Mouse (Mus musculus) midbrain, embryonic 14.5 days (tissue): ENCODE measurements at regions not wholly inside any gene's neighbourhood (a gene's known extent, or its start where the extent isn't known, plus 50 kb on each side); places are given as distances from the start of the nearest gene placed in this dataset.

Experiments
- ATAC-seq: fragments of 200-750 bp; cut with Nextera tagmentation; 2 replicates; pipeline ENCODE4 v1.8.0; 2017; ENCODE audit warnings: moderate number of reproducible peaks, moderate library complexity; ENCODE audit not compliant: low FRiP score, low TSS enrichment
- DNase-seq: peaks from one replicate; pipeline ENCODE4 v3.0.0-alpha.2; 2015
- H3K27ac ChIP-seq: fragments of 300-500 bp; sonication (generic); replicated peaks from 2 replicates; pipeline ENCODE4 v1.5.1; 2014; ENCODE audit warnings: mild to moderate bottlenecking, low read depth, low read length, moderate library complexity
- H3K27me3 ChIP-seq: fragments of 300-500 bp; sonication (generic); 2 replicates; pipeline ENCODE4 v1.6.1; 2014; ENCODE audit warnings: low read length, control low read depth, mixed read lengths; ENCODE audit not compliant: control insufficient read depth, insufficient read depth
- H3K36me3 ChIP-seq: fragments of 300-500 bp; sonication (generic); 2 replicates; pipeline ENCODE4 v1.6.1; 2014; ENCODE audit warnings: low read length, control low read depth; ENCODE audit not compliant: control insufficient read depth, insufficient read depth
- H3K4me1 ChIP-seq: fragments of 300-500 bp; sonication (generic); 2 replicates; pipeline ENCODE4 v1.6.1; 2014; ENCODE audit warnings: mild to moderate bottlenecking, antibody characterized with exemption, low read length, control low read depth; ENCODE audit not compliant: control insufficient read depth, insufficient read depth
- H3K4me2 ChIP-seq: fragments of 300-500 bp; sonication (generic); 2 replicates; pipeline ENCODE4 v1.6.1; 2014; ENCODE audit warnings: mild to moderate bottlenecking, low read length, moderate library complexity
- H3K4me3 ChIP-seq: fragments of 300-500 bp; sonication (generic); replicated peaks from 2 replicates; pipeline ENCODE4 v1.5.1; 2014; ENCODE audit warnings: low read depth, low read length
- H3K9ac ChIP-seq: fragments of 300-500 bp; sonication (generic); replicated peaks from 2 replicates; pipeline ENCODE4 v1.6.1; 2014; ENCODE audit warnings: mild to moderate bottlenecking, low read length, moderate library complexity
- H3K9me3 ChIP-seq: fragments of 300-500 bp; sonication (generic); 2 replicates; pipeline ENCODE4 v1.6.1; 2016; ENCODE audit warnings: low read length, control low read depth, mixed read lengths; ENCODE audit not compliant: control insufficient read depth
- WGBS: fragments of 180-500 bp; shearing (Covaris S2); extraction: QIAGEN DNeasy Blood & Tissue Kit; methylation state at CpG from one replicate; pipeline ENCODE4 v1.1.7; 2014; 5-methylcytosine and 5-hydroxymethylcytosine counted together

DNA sequence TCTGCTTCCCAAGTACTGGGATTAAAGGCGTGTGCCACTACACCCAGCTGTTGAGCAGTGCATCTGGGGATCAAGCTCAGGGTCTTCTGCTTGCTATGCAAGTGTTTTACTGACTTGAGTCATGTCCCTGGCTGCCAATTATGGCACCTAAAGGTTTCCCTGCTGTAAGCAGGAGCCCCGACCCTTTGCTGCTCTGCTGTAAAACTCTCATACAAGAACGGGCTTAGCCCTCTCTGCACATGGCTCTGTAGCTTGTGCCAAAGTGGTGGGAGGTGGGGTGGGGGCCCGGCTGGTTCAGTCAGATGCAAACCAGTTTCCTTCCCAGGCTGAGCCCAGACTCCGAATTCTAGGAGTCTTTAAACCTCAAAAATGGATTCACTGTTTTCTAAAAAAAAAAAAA lies 281.6 kb upstream of the Tbx3 start:
- 54% methylated on average over 5 of the region's 5 CpGs for WGBS
- H3K4me3 ChIP-seq, result no peak overlapping the region
- H3K27me3 ChIP-seq, result no peaks in the 10 kb centered on the region
- no peaks in the 10 kb centered on the region for H3K4me1 ChIP-seq
- H3K9me3 ChIP-seq, result no peaks in the 10 kb centered on the region
- ATAC-seq, result no peak
- no peak overlapping the region for H3K9ac ChIP-seq
- no peak overlapping the region for H3K27ac ChIP-seq
- H3K4me2 ChIP-seq, result no peak overlapping the region
- H3K36me3 ChIP-seq, result no peaks in the 10 kb centered on the region
- peak; percentile 28 for DNase-seq

DNA sequence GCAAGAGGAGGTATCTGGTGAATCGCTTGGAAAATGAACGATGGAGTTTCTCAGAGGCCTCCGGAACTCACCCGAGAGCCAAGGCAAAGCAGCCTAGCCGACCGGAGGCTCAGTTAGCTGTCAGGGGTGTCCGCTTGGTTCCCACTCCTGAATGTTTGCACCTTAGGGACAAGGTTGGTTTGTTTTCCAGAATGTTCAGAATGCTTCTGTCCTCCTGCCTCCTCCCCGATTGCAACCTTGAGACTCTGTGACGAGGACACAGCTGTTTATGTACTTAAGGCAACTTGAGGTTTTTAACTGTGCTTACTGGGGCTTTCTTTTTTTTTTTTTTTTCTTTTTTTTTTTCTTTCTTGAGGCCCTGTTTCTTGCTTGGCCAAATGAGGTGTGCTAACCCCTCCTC lies 281.1 kb upstream of the Tbx3 start:
- Histone ChIP-seq H3K9me3 (no peaks in the 10 kb centered on the region), H3K4me3 (no peak overlapping the region), H3K9ac (no peak overlapping the region), H3K4me1 (no peaks in the 10 kb centered on the region), H3K27ac (no peak overlapping the region), H3K36me3 (no peaks in the 10 kb centered on the region), H3K4me2 (no peak overlapping the region), H3K27me3 (no peaks in the 10 kb centered on the region)
- 80% methylated on average over 9 of the region's 9 CpGs for WGBS
- ATAC-seq (no peak), DNase-seq (no peak)

DNA sequence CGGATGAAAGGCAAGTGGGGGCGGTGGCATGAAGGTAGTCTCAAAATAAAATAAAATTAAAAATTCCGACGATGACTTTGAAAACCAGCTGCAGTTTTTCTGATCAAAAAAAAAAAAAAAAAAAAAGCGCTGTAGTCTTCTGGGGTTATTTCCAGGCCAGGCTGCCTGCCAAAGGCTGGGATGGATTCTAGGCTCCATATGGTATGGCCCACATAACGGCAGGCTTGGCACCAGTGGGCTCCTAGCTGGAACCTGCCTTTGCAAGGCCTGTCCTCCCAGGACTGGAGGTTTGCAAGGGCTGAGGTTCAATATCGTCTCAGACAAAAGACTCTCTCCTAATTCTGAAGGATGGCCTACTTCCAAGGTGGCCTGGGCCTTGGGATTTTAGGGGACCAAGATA lies 280.6 kb upstream of the Tbx3 start:
- DNase-seq, result peak; percentile 22
- no peak for ATAC-seq
- no peaks in the 10 kb centered on the region for H3K9me3 ChIP-seq
- H3K27ac ChIP-seq, result no peak overlapping the region
- H3K4me2 ChIP-seq, result no peak overlapping the region
- 88% methylated on average over 7 of the region's 7 CpGs for WGBS
- no peaks in the 10 kb centered on the region for H3K4me1 ChIP-seq
- no peak overlapping the region for H3K4me3 ChIP-seq
- no peak overlapping the region for H3K9ac ChIP-seq
- H3K27me3 ChIP-seq, result no peaks in the 10 kb centered on the region
- no peaks in the 10 kb centered on the region for H3K36me3 ChIP-seq

DNA sequence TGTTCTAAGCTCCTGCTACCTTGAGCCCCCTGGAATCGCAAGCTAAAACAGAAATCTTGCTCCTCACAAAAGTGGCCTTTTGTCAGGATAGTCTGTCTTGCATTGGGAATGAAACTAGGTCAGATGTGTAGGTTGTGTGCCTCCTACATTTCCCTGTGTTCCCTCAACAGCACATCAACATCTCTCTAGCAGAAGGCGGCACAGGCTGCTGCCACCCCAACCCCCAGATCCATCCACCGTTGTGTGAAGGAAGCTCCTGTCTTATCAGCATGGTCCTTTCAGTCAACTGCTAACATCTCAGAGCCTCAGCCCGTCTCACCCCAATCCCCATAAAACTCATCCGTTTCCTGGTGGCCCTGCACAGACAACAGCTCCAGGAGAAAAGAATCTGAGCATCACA lies 272.0 kb upstream of the Tbx3 start:
- 93% methylated on average over 5 of the region's 5 CpGs for WGBS
- no peaks in the 10 kb centered on the region for H3K36me3 ChIP-seq
- no peak overlapping the region for H3K27ac ChIP-seq
- H3K4me3 ChIP-seq, result no peak overlapping the region
- H3K4me1 ChIP-seq, result no peaks in the 10 kb centered on the region
- DNase-seq, result no peak
- no peaks in the 10 kb centered on the region for H3K27me3 ChIP-seq
- no peak overlapping the region for H3K4me2 ChIP-seq
- H3K9me3 ChIP-seq, result no peaks in the 10 kb centered on the region
- H3K9ac ChIP-seq, result no peak overlapping the region
- ATAC-seq, result no peak

DNA sequence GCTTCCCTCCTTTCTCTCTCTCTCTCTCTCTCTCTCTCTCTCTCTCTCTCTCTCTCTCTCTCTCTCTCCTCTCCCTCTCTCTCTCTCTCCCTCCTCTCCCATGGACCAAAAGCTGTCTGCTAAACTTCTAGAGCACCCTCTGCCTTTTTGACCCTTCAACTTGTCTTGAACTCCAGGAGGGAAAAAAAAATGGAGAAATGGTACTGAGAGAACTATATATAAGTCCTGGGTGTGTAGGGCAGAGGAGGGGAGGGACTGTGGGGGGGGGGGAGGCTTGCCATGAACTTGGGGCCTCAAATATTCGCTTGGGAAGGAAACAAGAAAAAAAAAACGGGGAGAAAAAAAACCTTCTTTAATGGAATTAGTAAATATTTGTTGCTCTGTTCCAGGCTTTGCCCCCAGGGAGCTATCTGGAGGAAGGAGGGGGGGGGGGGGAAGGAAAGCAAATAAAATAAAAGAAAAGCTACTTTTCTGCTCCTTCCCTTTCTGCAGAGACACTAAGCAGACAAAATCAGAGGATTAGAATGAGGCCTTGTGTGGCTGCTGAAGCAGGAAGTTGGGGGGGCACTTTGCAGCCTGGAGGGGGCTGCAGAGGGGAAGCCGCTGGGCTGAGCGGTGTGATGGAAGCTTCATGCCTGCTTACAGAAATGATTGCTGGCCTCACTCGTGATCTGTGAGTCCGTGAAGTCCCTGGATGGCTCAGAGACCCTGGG lies 270.1 kb upstream of the Tbx3 start:
- DNase-seq, result peak; percentile 45
- Histone ChIP-seq H3K36me3 (no peaks in the 10 kb centered on the region), H3K4me3 (no peak overlapping the region), H3K4me1 (no peaks in the 10 kb centered on the region), H3K9ac (peak overlapping the region; percentile 14; the same call in 1 of the 2 replicates), H3K4me2 (no peak overlapping the region), H3K9me3 (no peaks in the 10 kb centered on the region), H3K27me3 (no peaks in the 10 kb centered on the region), H3K27ac (no peak overlapping the region)
- ATAC-seq, result no peak
- 11% methylated on average over 6 of the region's 6 CpGs for WGBS

DNA sequence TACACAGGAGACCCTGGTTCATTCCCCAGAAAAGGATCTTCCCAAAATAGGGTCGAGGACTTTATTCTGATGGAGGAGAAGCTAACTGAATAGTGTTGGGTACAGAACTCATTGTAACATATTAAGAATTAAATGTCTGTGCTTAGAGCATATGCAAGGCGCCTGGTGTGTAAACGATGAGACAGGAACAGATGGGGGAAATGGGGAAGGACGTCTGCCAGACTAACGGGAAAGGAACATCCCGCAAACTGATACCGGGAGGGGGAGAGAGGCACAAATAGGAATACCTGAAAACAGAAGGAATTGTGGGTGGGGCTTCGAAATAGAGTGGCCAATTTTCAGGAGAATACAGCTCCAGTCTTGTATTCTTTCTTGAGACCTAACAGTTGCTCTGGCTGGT lies 268.6 kb upstream of the Tbx3 start:
- Histone ChIP-seq H3K4me1 (no peaks in the 10 kb centered on the region), H3K9ac (no peak overlapping the region), H3K36me3 (no peaks in the 10 kb centered on the region), H3K4me2 (no peak overlapping the region), H3K4me3 (no peak overlapping the region), H3K27ac (no peak overlapping the region), H3K9me3 (no peaks in the 10 kb centered on the region), H3K27me3 (no peaks in the 10 kb centered on the region)
- 92% methylated on average over 8 of the region's 8 CpGs for WGBS
- DNase-seq (no peak), ATAC-seq (no peak)

DNA sequence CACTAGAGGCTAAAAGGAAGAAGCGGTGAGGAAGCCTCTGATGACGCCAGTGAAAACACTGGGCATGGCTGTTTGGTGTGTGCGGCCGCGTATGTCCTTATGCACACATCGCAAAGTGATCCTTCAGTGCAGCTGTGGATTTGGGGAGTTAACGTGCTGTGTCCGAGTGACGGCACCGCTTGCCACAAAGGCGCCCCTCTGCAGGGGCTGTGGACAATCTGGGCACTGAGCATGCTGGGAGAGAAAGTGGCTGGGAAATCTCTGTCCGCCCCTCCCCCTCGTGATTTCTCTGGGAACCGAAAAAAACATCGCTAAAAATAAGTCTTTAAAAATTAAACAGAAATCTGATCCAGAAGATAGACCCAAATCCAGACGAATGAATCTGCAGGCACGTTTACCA lies 267.8 kb upstream of the Tbx3 start:
- Histone ChIP-seq H3K9ac (no peak overlapping the region), H3K4me1 (no peaks in the 10 kb centered on the region), H3K36me3 (no peaks in the 10 kb centered on the region), H3K9me3 (no peaks in the 10 kb centered on the region), H3K4me3 (no peak overlapping the region), H3K27me3 (no peaks in the 10 kb centered on the region), H3K4me2 (no peak overlapping the region), H3K27ac (no peak overlapping the region)
- ATAC-seq (no peak), DNase-seq (no peak)
- WGBS, result 69% methylated on average over 17 of the region's 17 CpGs

DNA sequence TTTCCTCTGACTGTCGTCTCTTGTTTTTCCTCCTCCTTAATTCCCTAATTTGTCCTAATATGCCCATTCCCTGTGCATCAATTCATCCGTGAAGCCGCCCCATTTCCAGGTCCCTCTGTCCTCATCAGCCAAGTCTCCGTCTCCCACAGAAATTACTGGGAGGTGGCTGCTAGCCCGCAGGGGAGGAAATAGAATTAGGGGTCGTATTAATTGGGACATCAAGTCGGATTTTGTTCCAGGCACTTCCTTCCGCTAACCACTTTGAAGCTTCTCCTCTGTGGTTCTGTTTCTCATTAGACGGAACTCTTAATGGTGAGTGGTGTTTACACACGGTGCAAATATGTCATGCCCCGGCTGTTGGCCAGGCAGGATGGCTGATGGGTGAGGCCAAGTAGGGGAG lies 259.5 kb upstream of the Tbx3 start:
- H3K4me2 ChIP-seq, result no peak overlapping the region
- no peaks in the 10 kb centered on the region for H3K9me3 ChIP-seq
- H3K27me3 ChIP-seq, result no peaks in the 10 kb centered on the region
- no peak overlapping the region for H3K4me3 ChIP-seq
- no peak for ATAC-seq
- no peak for DNase-seq
- WGBS, result 82% methylated on average over 11 of the region's 11 CpGs
- no peaks in the 10 kb centered on the region for H3K36me3 ChIP-seq
- no peaks in the 10 kb centered on the region for H3K4me1 ChIP-seq
- no peak overlapping the region for H3K27ac ChIP-seq
- H3K9ac ChIP-seq, result no peak overlapping the region

DNA sequence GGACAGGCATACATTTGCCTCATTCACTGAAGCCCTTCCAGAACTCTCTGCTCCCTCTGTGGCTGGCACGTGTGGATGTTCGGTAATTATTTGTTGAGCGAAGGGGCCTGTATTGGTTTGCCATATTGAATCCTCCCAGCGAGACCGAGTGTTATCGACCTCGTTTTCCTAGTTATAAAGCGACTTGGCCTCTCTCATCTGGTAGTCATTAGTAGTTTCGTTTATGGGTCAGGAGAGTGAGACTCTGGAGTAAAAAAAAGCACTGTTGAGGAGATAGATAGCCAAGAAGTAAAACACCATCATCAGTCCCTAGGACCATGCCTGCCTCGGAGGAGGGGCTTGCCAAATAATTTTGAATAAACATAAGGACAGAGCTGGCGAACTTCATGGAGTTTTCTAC lies 254.6 kb upstream of the Tbx3 start:
- H3K4me2 ChIP-seq, result no peak overlapping the region
- ATAC-seq, result no peak
- H3K9ac ChIP-seq, result no peak overlapping the region
- DNase-seq, result no peak
- WGBS, result 89% methylated on average over 11 of the region's 11 CpGs
- H3K4me3 ChIP-seq, result no peak overlapping the region
- no peaks in the 10 kb centered on the region for H3K36me3 ChIP-seq
- H3K9me3 ChIP-seq, result no peaks in the 10 kb centered on the region
- no peak overlapping the region for H3K27ac ChIP-seq
- no peaks in the 10 kb centered on the region for H3K4me1 ChIP-seq
- no peaks in the 10 kb centered on the region for H3K27me3 ChIP-seq
